Mouse (Mus musculus) embryonic facial prominence, embryonic 15.5 days (tissue): ENCODE measurements around the gene Syngr4. TPM values are rescaled to one million over a fixed set of nuclear protein-coding genes. Genes with fewer than 3 reads are reported as not detected.
"Not testable (repeated sequence)": the region's sequence is repeated elsewhere in the genome, so short reads cannot be mapped to it uniquely, and the experiment has no call there.

ENCODE experiments used
- ATAC-seq: fragments of 200-750 bp; cut with Nextera tagmentation; 2 replicates; pipeline ENCODE4 v1.8.0; 2017; ENCODE audit warnings: low read depth, moderate TSS enrichment; ENCODE audit not compliant: insufficient number of reproducible peaks, low FRiP score, low TSS enrichment
- H3K27ac ChIP-seq: fragments of 300-500 bp; sonication (generic); replicated peaks from 2 replicates; pipeline ENCODE4 v1.5.1; 2015; ENCODE audit warnings: mild to moderate bottlenecking, inconsistent platforms
- H3K27me3 ChIP-seq: fragments of 300-500 bp; sonication (generic); 2 replicates; pipeline ENCODE4 v1.6.1; 2015; ENCODE audit warnings: inconsistent platforms
- H3K36me3 ChIP-seq: fragments of 300-500 bp; sonication (generic); 2 replicates; pipeline ENCODE4 v1.6.1; 2015; ENCODE audit warnings: mild to moderate bottlenecking, inconsistent platforms
- H3K4me1 ChIP-seq: fragments of 300-500 bp; sonication (generic); 2 replicates; pipeline ENCODE4 v1.6.1; 2015; ENCODE audit warnings: inconsistent platforms
- H3K4me2 ChIP-seq: fragments of 300-500 bp; sonication (generic); replicated peaks from 2 replicates; pipeline ENCODE4 v1.6.1; 2015; ENCODE audit warnings: mild to moderate bottlenecking, inconsistent platforms
- H3K4me3 ChIP-seq: fragments of 300-500 bp; sonication (generic); replicated peaks from 2 replicates; pipeline ENCODE4 v1.5.1; 2015; ENCODE audit warnings: mild to moderate bottlenecking, inconsistent platforms
- H3K9ac ChIP-seq: fragments of 300-500 bp; sonication (generic); 2 replicates; pipeline ENCODE4 v1.6.1; 2015; ENCODE audit warnings: inconsistent platforms
- H3K9me3 ChIP-seq: fragments of 300-500 bp; sonication (generic); replicated peaks from 2 replicates; pipeline ENCODE4 v1.6.1; 2016; ENCODE audit warnings: inconsistent platforms
- whole genome bisulfite sequencing: fragments of 180-500 bp; shearing (Covaris S2); methylation state at CpG from one replicate; pipeline ENCODE4 v1.1.7; 2015; 5-methylcytosine and 5-hydroxymethylcytosine counted together
- polyA plus RNA-seq: library from polyadenylated mRNA; unstranded; fragments of >200 nt; fragmentation: Nextera tagmentation; extraction: Ambion mirVana; gene quantifications from 2 replicates; pipeline ENCODE4 v1.2.1, GENCODE M21; 2015

The Syngr4 gene
- polyA plus RNA-seq, 1 experiment from 2014 or later = 0.40 TPM

- peaks cover 16% of the 10 kb centered on the region; the same call in 1 of the 2 replicates for H3K36me3 ChIP-seq
- H3K4me1 ChIP-seq = peaks cover 52% of the 10 kb centered on the region
- H3K9ac ChIP-seq = no peak overlapping the region
- ATAC-seq = no peak
- no peak overlapping the region for H3K4me3 ChIP-seq
- H3K9me3 ChIP-seq = no peaks in the 10 kb centered on the region
- no peaks in the 10 kb centered on the region for H3K27me3 ChIP-seq
- 84% methylated on average over 5 of the region's 5 CpGs for WGBS
- no peak overlapping the region for H3K27ac ChIP-seq
- no peak overlapping the region for H3K4me2 ChIP-seq
These were observed 18.5 kb upstream of the Syngr4 start for GRCm38 (mm10) chr7:45915011-45915410.

GRCm38 (mm10) chr7:45914067-45914466 lies 17.6 kb upstream of the Syngr4 start:
- ATAC-seq = no peak
- H3K9ac ChIP-seq = no peak overlapping the region

GRCm38 (mm10) chr7:45909145-45909544 lies 12.6 kb upstream of the Syngr4 start:
- peaks cover 26% of the 10 kb centered on the region for H3K36me3 ChIP-seq
- H3K9me3 ChIP-seq = no peaks in the 10 kb centered on the region
- peaks cover 2% of the 10 kb centered on the region; the same call in 1 of the 2 replicates for H3K4me1 ChIP-seq
- ATAC-seq = no peak
- H3K4me2 ChIP-seq = no peak overlapping the region
- WGBS = 90% methylated on average over 16 of the region's 16 CpGs
- no peaks in the 10 kb centered on the region for H3K27me3 ChIP-seq
- no peak overlapping the region for H3K9ac ChIP-seq
- no peak overlapping the region for H3K27ac ChIP-seq
- no peak overlapping the region for H3K4me3 ChIP-seq

More at GRCm38 (mm10) chr7:45914067-45914466, 17.6 kb upstream of the Syngr4 start:
- Histone ChIP-seq H3K4me3 (no peak overlapping the region), H3K27ac (peak overlapping the region; percentile 39; the same call in 1 of the 2 replicates), H3K4me1 (peaks cover 42% of the 10 kb centered on the region), H3K36me3 (peaks cover 26% of the 10 kb centered on the region), H3K9me3 (no peaks in the 10 kb centered on the region), H3K4me2 (no peak overlapping the region), H3K27me3 (no peaks in the 10 kb centered on the region)
- 85% methylated on average over 6 of the region's 6 CpGs for WGBS

GRCm38 (mm10) chr7:45908384-45908783 lies 11.9 kb upstream of the Syngr4 start:
- Histone ChIP-seq H3K4me3 (no peak overlapping the region), H3K36me3 (peaks cover 26% of the 10 kb centered on the region), H3K27me3 (no peaks in the 10 kb centered on the region), H3K4me1 (no peaks in the 10 kb centered on the region), H3K4me2 (no peak overlapping the region), H3K27ac (no peak overlapping the region), H3K9me3 (no peaks in the 10 kb centered on the region), H3K9ac (no peak overlapping the region)
- ATAC-seq = no peak

DNA sequence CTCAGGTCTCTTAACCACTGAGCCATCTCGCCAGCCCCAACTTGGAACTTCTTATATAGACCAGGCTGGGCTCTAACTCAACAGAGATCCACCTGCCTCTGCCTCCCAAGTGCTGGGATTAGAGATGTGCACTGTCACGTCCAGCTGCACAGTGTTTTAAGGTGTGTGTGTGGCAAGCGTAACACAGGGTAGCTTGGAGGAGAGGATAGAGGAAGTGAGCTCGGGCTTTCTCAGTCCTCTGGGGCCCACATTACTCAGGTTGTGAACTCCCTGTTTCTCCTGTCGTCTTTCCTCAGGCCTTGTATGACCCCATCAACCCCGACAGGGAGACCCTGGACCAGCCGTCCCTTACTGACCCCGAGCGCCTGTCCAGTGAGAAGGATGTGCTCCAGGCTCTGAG lies 10.1 kb upstream of the Syngr4 start:
- no peak overlapping the region for H3K4me3 ChIP-seq
- 88% methylated on average over 9 of the region's 9 CpGs for WGBS
- no peak for ATAC-seq

DNA sequence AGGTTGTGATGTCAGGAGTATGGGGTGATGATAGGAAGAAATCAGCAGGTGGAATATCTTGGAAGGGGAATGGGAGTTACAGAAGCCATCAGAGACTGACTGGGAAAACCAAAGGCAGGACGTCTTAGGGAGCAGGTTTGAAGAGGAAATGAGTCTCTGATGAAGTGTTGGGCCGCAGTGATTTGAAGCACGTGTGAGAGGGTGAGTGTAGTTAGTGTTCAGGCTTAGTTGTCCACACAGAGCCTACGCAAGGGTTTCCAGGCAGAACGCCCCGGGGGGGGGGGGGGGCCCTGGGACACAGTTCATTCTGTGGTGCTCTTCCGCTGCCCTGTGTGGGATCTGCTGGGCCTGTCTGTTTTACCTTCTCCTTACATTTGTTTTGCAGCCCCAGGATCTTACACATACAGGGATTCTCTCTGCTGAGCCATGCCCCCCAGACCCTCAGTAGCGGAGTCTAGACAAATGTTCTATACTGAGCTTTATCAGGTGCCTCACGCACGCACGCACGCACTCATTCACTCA lies 6.0 kb upstream of the Syngr4 start:
- no peak overlapping the region for H3K4me3 ChIP-seq
- peaks cover 6% of the 10 kb centered on the region for H3K4me1 ChIP-seq
- H3K9me3 ChIP-seq = no peaks in the 10 kb centered on the region
- H3K36me3 ChIP-seq = no peaks in the 10 kb centered on the region; the same call in 1 of the 2 replicates
- ATAC-seq = no peak
- H3K27ac ChIP-seq = no peak overlapping the region
- H3K27me3 ChIP-seq = no peaks in the 10 kb centered on the region
- H3K4me2 ChIP-seq = no peak overlapping the region
- no peak overlapping the region for H3K9ac ChIP-seq
- 72% methylated on average over 12 of the region's 12 CpGs for WGBS

More for the DNA sequence above, 10.1 kb upstream of the Syngr4 start:
- no peak overlapping the region for H3K4me2 ChIP-seq
- H3K9me3 ChIP-seq = no peaks in the 10 kb centered on the region
- no peaks in the 10 kb centered on the region for H3K4me1 ChIP-seq
- no peaks in the 10 kb centered on the region for H3K27me3 ChIP-seq
- no peak overlapping the region for H3K27ac ChIP-seq
- no peak overlapping the region for H3K9ac ChIP-seq
- peaks cover 26% of the 10 kb centered on the region for H3K36me3 ChIP-seq

- Histone ChIP-seq H3K36me3 (no peaks in the 10 kb centered on the region), H3K9me3 (no peaks in the 10 kb centered on the region), H3K27ac (no peak overlapping the region), H3K27me3 (no peaks in the 10 kb centered on the region), H3K9ac (no peak overlapping the region), H3K4me2 (no peak overlapping the region), H3K4me1 (peaks cover 9% of the 10 kb centered on the region), H3K4me3 (no peak overlapping the region)
- no peak for ATAC-seq
- WGBS = 49% methylated on average over 5 of the region's 5 CpGs
These were observed 5.0 kb upstream of the Syngr4 start for GRCm38 (mm10) chr7:45901562-45901961.

DNA sequence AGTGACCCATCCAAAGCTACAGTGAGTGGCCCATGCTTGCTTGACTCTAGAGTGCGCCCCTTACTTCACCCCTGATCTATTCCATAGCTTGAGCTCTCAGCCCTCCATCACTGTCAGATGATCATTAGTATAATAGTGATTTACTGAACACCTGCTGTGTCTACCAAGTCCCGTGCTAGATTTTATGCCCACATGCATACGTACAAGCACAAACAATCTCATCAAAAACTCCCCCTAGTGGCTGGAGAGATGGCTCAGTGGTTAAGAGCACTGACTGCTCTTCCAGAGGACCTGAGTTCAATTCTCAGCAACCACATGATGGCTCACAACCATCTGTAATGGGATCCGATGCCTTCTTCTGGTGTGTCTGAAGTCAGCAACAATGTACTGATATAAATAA lies 1.6 kb upstream of the Syngr4 start:
- not testable (repeated sequence) for H3K9me3 ChIP-seq, ATAC-seq, H3K27me3 ChIP-seq, H3K27ac ChIP-seq, H3K36me3 ChIP-seq, H3K9ac ChIP-seq, H3K4me1 ChIP-seq
- Histone ChIP-seq H3K4me3 (peak overlapping the region; percentile 56; the same call in 1 of the 2 replicates), H3K4me2 (peak overlapping the region; percentile 89; the same call in 1 of the 2 replicates)
- WGBS = 60% methylated on average over 4 of the region's 4 CpGs

DNA sequence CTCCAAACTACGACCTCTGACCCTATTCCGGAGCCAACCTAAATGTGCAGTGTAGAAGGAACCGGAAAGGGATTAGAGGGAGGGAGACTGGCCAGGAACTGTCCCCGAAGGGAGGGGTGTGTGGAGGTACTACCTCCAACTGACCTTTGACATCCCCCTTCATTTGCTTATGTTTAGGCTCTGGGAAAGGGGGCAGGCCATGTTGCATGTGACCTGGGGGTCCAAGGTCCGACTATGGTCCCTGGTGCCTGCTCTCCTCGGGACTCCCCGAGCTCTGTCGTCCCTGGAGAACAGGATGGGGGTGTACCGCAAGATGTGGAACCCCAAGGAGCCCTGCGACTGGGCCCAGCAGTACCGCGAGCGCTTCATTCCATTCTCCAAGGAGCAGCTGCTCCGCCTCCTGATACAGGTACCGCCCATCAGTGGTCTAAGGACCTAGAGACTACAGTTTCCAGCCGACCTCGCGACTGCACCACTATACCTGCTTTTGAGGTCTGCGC lies 794 bp upstream of the Syngr4 start:
- Histone ChIP-seq H3K27me3 (no peaks in the 10 kb centered on the region), H3K9ac (peak overlapping the region; percentile 62), H3K4me1 (peaks cover 9% of the 10 kb centered on the region), H3K9me3 (no peaks in the 10 kb centered on the region), H3K4me3 (peak overlapping the region; percentile 56), H3K36me3 (no peaks in the 10 kb centered on the region), H3K27ac (peak overlapping the region; percentile 82), H3K4me2 (peak overlapping the region; percentile 89)
- ATAC-seq = peak; percentile 32
- WGBS = 2% methylated on average over 19 of the region's 19 CpGs

GRCm38 (mm10) chr7:45895931-45896516 lies 490 bp downstream of the Syngr4 start:
- H3K9me3 ChIP-seq = no peaks in the 10 kb centered on the region
- H3K27me3 ChIP-seq = no peaks in the 10 kb centered on the region
- no peaks in the 10 kb centered on the region for H3K36me3 ChIP-seq
- 78% methylated on average over 6 of the region's 6 CpGs for WGBS
- peak overlapping the region; percentile 56 for H3K4me3 ChIP-seq
- peaks cover 9% of the 10 kb centered on the region for H3K4me1 ChIP-seq
- ATAC-seq = no peak
- H3K9ac ChIP-seq = no peak overlapping the region
- peak overlapping the region; percentile 89 for H3K4me2 ChIP-seq
- H3K27ac ChIP-seq = peak overlapping the region; percentile 22; the same call in 1 of the 2 replicates

DNA sequence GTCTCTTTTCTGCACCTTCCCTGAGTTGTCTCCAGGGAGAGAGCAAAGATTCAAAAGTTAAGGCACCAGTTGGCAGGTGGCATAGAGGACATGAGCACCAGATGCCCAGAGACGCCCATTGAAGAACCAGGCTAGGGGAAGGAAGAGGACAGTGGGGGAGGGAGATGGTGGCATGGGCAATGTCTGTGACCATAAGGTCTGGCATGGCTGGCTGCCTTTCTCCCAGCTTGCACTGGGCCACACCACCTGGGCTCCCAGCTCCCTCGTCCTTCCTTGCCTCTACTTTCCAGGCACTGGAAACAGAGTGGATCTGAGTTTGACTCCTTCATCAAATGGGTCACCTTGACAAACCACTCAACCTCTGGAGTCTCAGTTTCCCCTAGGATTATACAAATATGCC lies 3.9 kb downstream of the Syngr4 start:
- Histone ChIP-seq H3K27ac (no peak overlapping the region), H3K9ac (no peak overlapping the region), H3K27me3 (no peaks in the 10 kb centered on the region), H3K4me2 (no peak overlapping the region), H3K36me3 (no peaks in the 10 kb centered on the region), H3K4me3 (no peak overlapping the region), H3K9me3 (no peaks in the 10 kb centered on the region), H3K4me1 (peaks cover 4% of the 10 kb centered on the region)
- ATAC-seq = no peak
- 78% methylated on average over 2 of the region's 2 CpGs for WGBS

GRCm38 (mm10) chr7:45887246-45887645 lies 9.3 kb downstream of the Syngr4 start:
- no peak overlapping the region for H3K9ac ChIP-seq
- 45% methylated on average over 3 of the region's 3 CpGs for WGBS
- H3K36me3 ChIP-seq = peaks cover 34% of the 10 kb centered on the region
- no peak for ATAC-seq
- no peak overlapping the region for H3K4me3 ChIP-seq
- H3K27ac ChIP-seq = no peak overlapping the region
- no peaks in the 10 kb centered on the region for H3K9me3 ChIP-seq
- H3K4me1 ChIP-seq = peaks cover 5% of the 10 kb centered on the region; the same call in 1 of the 2 replicates
- no peak overlapping the region for H3K4me2 ChIP-seq
- H3K27me3 ChIP-seq = no peaks in the 10 kb centered on the region
